Mouse (Mus musculus) lung, postnatal 25 days (tissue): ENCODE measurements at regions not wholly inside any gene's neighbourhood (a gene's known extent, or its start where the extent isn't known, plus 50 kb on each side); places are given as distances from the start of the nearest gene placed in this dataset.

Source experiments
- DNase-seq: peaks from one replicate; pipeline ENCODE4 v3.0.0; 2022; ENCODE audit warnings: low spot score

- DNase-seq: no peak
Observed at GRCm38 (mm10) chr11:85966207-85966606, 80.0 kb downstream of the Tbx4 start.

DNA sequence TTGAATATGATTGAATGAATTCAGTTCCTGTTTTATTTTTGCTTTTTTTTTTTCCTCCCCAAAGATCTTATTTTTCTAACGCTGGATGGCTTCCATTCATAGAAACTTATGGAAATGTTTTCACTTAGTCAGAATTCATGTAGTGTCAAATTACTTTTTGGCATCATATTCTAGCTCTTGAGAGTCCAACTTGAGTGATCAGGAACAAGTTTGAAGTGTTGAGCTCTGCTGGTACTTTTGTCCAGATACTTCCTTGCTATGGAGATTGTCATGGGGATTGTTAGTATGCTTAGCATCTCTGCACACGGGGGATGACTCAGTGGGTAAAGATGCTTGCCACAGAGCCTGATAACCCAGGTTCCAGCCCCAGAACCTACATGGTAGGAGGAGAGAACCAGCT, 84.1 kb downstream of the Tbx4 start:
- no peak for DNase-seq

DNA sequence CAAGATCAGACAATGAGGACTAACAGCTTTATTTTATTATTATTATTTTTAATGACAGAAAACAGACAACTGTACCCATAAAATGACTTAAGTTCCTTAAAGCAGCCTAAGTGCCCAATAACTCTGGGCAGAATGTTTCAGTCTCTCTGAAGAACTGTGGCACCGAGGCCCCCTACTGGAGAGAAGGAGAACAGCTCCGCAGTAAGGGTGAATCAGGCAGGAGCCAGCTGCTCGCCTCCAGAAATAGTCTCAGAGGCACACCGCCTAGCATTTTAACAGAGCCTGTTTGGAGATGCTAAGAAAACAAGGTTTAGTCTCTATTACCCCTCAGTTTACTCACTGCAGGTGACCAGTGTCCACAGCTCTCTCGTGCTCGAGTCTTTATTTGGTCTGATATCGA, 86.2 kb downstream of the Tbx4 start:
- DNase-seq: peak; percentile 74

- DNase-seq: no peak
Observed at GRCm38 (mm10) chr11:85973736-85974135, 87.5 kb downstream of the Tbx4 start.

DNA sequence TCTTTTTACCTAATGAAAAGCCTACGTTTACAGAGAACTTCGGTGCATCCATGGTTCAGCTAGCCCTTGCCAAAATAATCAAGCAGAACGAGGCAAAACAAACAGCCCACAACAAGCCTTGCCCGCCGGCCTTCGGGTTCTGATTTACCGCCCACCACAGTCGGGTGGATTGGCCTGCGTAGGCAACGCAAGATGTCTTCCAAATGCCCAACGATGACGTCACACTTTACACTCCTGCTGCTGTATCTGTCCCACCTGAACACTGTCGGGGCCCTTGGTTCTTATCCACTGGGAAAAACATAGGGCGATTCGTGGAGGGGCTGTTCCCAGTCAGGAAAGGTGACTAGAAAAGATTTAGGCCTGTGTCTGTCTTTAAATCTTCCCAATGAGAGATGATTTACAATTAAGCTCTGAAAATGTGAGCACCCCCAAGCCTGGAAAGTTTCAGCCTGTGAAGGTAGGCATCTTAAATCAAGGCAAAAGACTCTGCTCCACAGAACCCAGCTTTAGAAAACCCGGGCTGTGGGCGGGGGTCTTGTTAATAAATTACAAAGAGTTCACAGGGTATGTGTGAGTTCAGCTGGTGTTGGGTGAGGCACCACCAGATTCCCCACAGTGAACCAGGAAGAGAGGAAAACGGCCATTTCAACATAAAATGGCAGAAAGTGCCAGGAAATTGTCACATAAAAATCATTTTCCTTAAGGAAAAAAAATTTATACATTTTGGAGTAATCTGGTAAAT, 90.6 kb downstream of the Tbx4 start:
- DNase-seq: no peak

GRCm38 (mm10) chr11:85980388-85980787, 94.2 kb downstream of the Tbx4 start:
- no peak for DNase-seq

- DNase-seq: no peak
Observed at GRCm38 (mm10) chr11:85981561-85981960, 95.3 kb downstream of the Tbx4 start.

- DNase-seq: peak; percentile 50
Observed at GRCm38 (mm10) chr11:85986338-85986737, 100.1 kb downstream of the Tbx4 start.

- DNase-seq: no peak
Observed at GRCm38 (mm10) chr11:85987181-85987580, 101.0 kb downstream of the Tbx4 start.

- no peak for DNase-seq
Observed at GRCm38 (mm10) chr11:85989536-85989935, 103.3 kb downstream of the Tbx4 start.

DNA sequence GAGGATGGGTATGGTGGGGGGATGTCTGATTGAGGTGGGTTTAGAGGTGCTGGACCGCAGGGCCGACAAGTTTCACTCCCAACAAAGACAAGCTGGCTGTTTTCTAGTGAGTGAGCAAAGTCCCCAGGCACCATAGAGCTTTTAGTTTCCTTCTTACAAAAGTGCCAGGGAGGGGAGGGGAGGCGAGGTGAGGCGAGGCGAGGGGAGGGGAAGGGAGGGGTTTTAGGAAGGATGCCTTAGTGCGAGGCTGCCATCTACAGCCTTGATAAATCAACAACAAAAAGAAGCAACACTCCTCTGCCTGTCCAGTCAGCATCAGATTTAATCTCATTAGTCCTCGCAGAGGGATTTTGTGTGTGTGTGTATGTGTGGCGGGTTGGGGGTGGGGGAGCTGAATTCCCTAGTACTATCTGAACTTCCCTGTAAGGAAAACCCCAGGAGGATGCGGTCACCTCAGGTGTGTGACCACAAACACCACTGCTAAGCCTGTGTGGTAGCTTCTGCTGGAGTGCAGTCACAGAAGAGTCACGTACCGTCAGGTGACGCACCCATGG, 103.8 kb downstream of the Tbx4 start:
- DNase-seq: peak; percentile 41

DNA sequence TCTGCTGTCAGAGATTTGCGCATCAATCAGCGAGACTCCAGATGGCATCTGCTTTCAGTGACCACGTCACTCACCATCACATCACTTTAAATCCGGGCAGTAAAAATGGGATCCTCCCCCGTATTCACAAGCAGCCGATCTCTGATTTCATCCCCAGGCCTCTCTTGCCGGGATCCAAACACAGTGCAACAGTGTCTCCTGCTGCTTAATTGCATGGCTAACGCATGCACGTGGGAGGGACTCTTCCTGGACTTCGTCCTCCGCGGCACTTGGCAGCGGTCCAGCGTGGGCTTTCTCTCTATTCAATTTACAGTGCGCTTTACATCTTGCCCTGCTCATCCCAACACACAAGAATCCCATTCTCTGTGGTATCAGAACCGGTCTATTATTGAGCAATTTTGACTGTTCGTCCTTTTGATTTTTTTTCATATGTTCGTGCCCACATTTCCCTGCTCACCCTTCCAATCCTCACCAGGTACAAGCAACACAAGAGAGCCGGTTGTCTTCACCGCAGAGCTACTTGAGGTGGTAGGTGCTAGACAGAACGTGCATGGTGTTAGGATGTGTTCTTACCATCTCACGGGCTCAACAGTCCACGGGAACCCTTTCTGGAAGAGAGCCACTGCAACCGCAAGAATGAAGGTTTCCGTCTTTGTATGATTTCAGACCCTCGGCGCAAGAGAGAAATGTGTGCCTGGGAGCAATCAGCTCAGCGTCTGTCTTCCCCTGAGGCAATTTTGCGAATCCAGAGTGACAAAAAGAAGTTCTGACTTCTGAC, 109.3 kb downstream of the Tbx4 start:
- DNase-seq: no peak

- DNase-seq: no peak
Observed at GRCm38 (mm10) chr11:85996686-85997085, 110.5 kb downstream of the Tbx4 start.

DNA sequence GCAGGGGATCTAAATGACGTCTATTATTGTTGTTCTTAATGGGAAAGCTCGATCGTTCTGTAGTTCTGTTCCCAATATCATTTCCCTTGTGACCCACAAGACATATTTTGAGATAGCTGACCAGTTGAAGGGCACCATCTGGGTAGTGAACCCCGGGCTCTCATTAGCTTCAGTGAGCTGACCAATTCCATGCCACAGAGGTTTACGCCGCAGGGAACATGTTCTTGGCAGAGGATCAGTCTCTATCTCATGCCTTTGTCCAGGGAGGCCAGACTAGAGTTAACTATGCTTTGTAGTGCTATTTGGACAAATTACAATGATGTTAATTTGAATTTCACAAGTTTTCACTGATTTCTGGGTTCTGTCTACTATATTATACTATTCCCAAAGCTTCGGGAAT, 117.1 kb downstream of the Tbx4 start:
- no peak for DNase-seq

DNA sequence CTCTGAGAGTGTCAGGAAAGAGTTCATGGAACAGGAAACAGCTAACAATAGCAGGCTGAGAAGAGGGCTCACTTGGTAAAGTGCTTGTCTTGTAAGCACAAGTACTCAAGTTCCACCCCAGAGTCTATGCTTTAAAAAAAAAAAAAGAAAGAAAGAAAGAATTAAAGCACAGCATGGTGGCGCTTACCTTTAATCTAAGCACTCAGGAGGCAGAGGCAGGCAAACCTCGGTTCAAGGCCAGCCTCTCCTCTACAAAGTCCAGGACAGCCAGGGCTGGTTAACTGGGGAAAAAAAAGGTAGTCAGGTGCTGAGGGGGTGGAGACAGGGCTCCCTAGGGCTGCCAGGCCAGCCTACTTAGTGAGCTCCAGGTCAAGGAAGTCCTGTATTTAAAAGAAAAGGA, 119.1 kb downstream of the Tbx4 start:
- DNase-seq: no peak

DNA sequence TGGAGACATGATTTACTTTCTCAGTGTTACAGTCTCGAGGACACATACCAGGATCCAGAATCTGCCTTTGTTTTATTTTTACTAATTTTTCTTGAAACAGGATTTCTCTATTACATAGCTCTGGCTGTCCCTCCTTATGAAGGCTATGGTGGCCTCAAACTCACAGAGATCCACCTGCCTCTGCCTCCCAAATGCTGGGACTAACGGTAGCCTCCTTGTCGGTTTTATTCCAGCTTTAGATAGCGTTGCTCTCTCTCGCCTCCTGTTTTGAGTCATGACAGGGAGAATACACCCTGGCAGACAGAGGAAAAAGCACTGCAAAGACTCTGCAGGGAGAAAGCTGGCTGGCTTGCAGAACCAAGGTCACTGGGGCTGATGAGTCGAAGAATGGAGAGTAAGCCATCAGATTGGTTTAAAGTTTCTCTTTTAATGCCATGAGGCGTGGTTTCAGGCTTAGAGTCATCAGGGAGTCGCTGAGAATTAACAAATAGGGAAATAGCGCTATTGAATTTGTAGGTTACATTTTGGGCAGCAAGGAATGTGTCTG, 119.8 kb downstream of the Tbx4 start:
- DNase-seq: no peak

GRCm38 (mm10) chr11:86006859-86007258, 120.6 kb downstream of the Tbx4 start:
- no peak for DNase-seq
